Mouse (Mus musculus) ES-Bruce4 (cell line): Measurements from ENCODE around the gene Hbq1b.

Experiments used
- CTCF ChIP-seq: IDR thresholded peaks from one replicate; pipeline ENCODE4 v1.8.1; 2011; ENCODE audit warnings: low read depth, low read length
- EP300 ChIP-seq: IDR thresholded peaks from 2 replicates; pipeline ENCODE4 v1.6.1; 2011; ENCODE audit warnings: low read depth, low read length; ENCODE audit not compliant: insufficient read depth
- POLR2A ChIP-seq: IDR thresholded peaks from one replicate; pipeline ENCODE4 v1.8.1; 2011; ENCODE audit warnings: low read length; ENCODE audit not compliant: insufficient read depth

GRCm38 (mm10) chr11:32265117-32265738 lies 21.5 kb upstream of the Hbq1b start:
- TF ChIP-seq CTCF: no peak
- no peak for TF ChIP-seq EP300
- no peak for TF ChIP-seq POLR2A
